Mouse (Mus musculus) CD4-positive naive resting alpha-beta T cell, adult 57 days (primary cell): ENCODE measurements around the gene Pla2g4a. TPM values are rescaled to one million over a fixed set of nuclear protein-coding genes. Genes with fewer than 3 reads are reported as not detected.

Experiments used
- total RNA-seq: library from RNA; stranded (reverse); gene quantifications from one replicate; pipeline ENCODE4 v1.2.4, GENCODE M21; 2023

Pla2g4a gene
- total RNA-seq, result 3.9 TPM

GRCm38 (mm10) chr1:149960734-149961424 lies at the start of gene Pla2g4a:
TSS of gene Pla2g4a (minus strand) at chr1:149961290.

Other genes starting within 250 kb of the Pla2g4a start
- gene Ptgs2, start 138.7 kb upstream of the Pla2g4a start, total RNA-seq, result 2.1 TPM